Mouse (Mus musculus) embryonic fibroblast, embryonic 13.5 days (primary cell): ENCODE measurements around the gene Dazap1.

Experiments used
- CTCF ChIP-seq: IDR thresholded peaks from 2 replicates; pipeline ENCODE4 v1.5.1; 2011; ENCODE audit warnings: mild to moderate bottlenecking, control low read depth, low read length, moderate library complexity, borderline replicate concordance; ENCODE audit not compliant: insufficient read depth
- POLR2A ChIP-seq: IDR thresholded peaks from 2 replicates; pipeline ENCODE4 v1.6.1; 2011; ENCODE audit warnings: low read depth, mild to moderate bottlenecking, control low read depth, low read length, moderate library complexity

DNA sequence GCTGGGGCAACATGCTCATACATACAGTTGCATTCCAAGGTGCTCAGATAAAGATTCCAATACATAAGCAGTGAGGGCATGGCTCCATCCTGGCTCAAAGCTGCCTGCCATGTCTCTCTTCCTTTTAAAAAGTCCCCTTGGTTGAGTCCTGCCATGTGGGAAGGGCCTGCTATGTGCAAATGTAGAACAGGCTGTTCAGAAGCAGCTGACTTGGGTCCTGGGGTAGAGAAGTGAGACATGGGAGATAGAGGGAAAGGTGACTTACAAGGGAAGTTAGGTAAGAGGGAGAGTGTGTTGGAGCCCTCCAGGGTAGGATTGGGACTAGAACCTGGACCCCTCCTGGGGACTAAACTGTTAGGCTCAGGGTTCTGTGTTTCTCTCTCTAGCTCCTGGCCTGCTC, 9.3 kb upstream of the Dazap1 start:
- TF ChIP-seq CTCF = no peak
- no peak for TF ChIP-seq POLR2A
